Mouse (Mus musculus) liver (tissue): ENCODE results near the gene Uqcrc2.
A peak's percentile ranks its signal among the peaks of the same experiment; 100 is the strongest.

Experiments
- DNase-seq: peaks from one replicate; pipeline ENCODE4 v3.0.0-alpha.2; 2020; ENCODE audit warnings: mixed read lengths

The Uqcrc2 gene

GRCm38 (mm10) chr7:120634711-120635361, at the start of gene Uqcrc2:
TSS of gene Uqcrc2 (plus strand) at chr7:120635176.
- peak; percentile 94 for DNase-seq

- DNase-seq = no peak
Observed at GRCm38 (mm10) chr7:120597203-120597743, 37.7 kb upstream of the Uqcrc2 start.

- peak; percentile 6 for DNase-seq
Observed at GRCm38 (mm10) chr7:120597744-120598243, 37.2 kb upstream of the Uqcrc2 start.

DNA sequence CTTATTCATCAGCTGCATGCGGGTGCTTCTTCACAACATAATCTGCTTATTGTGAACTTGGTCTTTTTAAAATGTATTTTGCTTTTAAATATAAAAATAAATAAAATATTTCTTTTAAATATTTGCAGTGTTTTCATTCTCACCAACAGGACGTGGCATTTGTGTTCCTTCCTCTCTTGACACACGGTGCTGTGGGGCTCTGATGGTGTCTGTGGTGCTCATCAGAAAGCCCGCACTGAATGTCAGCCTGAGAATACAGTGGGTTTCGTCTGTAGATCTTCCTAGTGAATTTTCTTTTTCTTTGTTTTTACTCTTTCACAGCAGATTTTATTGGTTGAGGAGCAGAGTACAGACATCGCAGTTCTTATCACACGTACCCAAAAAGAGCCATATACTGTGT, 36.6 kb upstream of the Uqcrc2 start:
- no peak for DNase-seq

- DNase-seq = no peak
Observed at GRCm38 (mm10) chr7:120620075-120620771, 14.8 kb upstream of the Uqcrc2 start.

- DNase-seq = no peak
Observed at GRCm38 (mm10) chr7:120620841-120621240, 14.1 kb upstream of the Uqcrc2 start.

- no peak for DNase-seq
Observed at GRCm38 (mm10) chr7:120632518-120632917, 2.5 kb upstream of the Uqcrc2 start.

- peak; percentile 8 for DNase-seq
Observed at GRCm38 (mm10) chr7:120634301-120634700, 675 bp upstream of the Uqcrc2 start.

GRCm38 (mm10) chr7:120635362-120635781, 396 bp downstream of the Uqcrc2 start:
- DNase-seq = no peak

DNA sequence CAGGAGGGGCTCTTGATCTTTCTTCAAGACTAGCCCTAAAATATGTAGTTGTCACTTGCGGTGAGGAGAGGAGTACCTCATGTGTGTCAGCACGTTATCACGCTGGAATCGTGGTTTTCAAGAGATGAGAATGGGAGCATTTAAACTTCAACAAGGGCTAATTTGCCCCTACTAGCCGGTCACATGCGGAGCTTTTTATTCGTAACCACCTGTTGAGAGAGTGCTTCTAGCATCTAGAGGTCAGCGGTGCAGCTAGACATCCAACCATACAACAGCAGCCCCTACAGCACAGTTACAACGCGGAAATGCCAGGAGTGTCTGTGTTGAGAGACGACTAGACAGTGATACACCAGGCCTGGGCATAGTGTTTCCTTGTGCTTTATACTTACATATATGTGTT, 845 bp downstream of the Uqcrc2 start:
- DNase-seq = peak; percentile 15

- DNase-seq = no peak
Observed at GRCm38 (mm10) chr7:120643217-120643616, 8.2 kb downstream of the Uqcrc2 start.

DNA sequence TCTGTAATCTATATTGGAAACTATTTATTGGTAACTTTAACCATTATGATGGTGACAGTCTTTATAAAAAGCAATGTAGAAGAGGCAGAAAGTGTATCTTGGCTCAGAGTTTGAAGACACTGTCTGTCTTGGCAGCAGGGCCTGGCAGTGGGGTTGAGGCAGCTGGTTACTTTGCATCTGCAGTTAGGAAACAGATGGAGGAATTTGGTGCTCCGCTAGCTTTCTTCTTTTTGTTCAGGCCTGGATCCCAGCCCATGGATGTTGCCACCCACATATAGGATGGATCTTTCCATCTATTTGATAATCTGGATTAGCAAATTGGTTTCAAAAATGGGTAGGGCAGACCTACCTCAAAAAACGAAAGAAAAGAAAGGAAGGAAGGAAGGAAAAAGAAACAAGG, 12.9 kb downstream of the Uqcrc2 start:
- no peak for DNase-seq

- DNase-seq = peak; percentile 12
Observed at GRCm38 (mm10) chr7:120662079-120662478, 27.1 kb downstream of the Uqcrc2 start.

GRCm38 (mm10) chr7:120670153-120670875, 35.3 kb downstream of the Uqcrc2 start, which contains the start of gene Pdzd9:
TSS of gene Pdzd9 (minus strand) at chr7:120670343.
- peak; percentile 75 for DNase-seq

DNA sequence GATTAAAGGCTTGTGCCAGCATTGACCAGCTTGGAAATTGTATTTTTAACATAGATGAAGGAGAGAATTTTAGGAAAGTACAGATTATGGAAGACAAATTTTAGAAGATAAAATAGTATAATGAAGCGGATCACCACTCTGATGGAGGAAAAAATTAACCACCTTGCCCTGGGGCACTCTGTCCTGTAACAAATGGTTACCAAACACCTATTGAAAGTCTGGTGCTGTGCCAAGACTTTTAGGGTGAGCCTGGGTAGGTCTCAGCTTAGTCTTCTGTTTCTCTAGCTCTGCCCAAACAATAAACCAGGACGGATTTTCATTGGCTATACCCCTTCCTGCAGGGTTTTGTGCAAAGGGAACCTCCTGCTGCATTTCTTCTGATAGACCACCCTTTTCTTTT, 36.3 kb downstream of the Uqcrc2 start:
- no peak for DNase-seq

GRCm38 (mm10) chr7:120677001-120677643, 42.1 kb downstream of the Uqcrc2 start, which contains the start of gene Mosmo:
TSS of gene Mosmo (plus strand) at chr7:120677618.
- peak; percentile 84 for DNase-seq

DNA sequence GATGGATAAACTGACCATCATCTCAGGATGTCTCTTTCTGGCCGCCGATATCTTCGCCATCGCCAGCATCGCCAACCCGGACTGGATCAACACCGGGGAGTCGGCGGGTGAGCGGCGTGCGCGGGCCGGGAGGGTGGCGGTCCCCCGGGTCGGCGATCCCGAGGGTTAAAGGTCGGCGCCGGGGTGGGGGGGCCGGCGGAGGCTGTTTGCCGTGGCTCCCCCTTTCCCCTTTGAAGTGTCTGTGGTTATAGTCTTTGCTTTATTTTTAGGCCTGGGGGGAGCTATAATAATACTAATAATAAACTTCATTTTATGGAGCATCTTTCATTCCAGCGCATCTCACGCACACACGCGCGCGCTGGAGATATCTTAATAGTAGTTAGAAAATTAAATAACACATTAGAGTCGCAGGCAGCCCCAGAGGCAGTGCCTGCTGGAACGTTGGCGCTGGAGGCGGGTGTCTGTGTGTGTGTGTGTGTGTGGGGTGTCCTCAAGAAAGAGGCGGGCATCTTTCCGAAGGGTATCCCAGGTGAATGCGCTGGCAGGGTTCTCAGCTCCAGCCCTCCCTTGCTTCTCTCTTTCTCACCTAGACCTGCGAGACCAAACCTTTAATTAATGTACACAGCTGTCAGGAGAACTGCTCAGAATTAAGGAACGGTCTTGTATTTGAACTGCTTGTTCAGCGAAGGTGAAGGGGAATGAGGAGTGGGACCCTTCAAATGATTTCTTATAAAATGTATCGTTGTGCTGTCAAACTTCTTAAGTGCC, 43.0 kb downstream of the Uqcrc2 start:
- peak; percentile 62 for DNase-seq

GRCm38 (mm10) chr7:120679023-120679422, 44.0 kb downstream of the Uqcrc2 start:
- DNase-seq = no peak

DNA sequence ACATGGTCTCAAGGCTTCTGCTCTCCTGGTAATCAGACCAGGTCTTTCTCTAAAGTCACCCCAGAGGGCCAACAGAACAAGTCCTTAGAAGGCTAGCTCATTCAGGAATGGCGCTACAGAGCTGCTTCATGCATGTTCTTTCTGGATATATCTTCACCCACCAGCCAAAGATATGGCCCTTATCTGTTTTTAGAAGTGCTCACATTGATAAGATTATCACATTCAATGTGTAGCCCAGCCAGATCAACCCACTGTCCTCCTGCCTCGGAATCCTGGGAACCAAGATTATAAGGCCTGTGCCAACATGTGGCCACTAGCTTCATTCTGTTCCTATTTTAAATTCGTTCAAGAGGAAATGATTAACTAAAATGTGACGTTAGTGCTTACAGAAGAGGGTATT, 47.0 kb downstream of the Uqcrc2 start:
- no peak for DNase-seq

- DNase-seq = no peak
Observed at GRCm38 (mm10) chr7:120684731-120685161, 49.8 kb downstream of the Uqcrc2 start.

DNA sequence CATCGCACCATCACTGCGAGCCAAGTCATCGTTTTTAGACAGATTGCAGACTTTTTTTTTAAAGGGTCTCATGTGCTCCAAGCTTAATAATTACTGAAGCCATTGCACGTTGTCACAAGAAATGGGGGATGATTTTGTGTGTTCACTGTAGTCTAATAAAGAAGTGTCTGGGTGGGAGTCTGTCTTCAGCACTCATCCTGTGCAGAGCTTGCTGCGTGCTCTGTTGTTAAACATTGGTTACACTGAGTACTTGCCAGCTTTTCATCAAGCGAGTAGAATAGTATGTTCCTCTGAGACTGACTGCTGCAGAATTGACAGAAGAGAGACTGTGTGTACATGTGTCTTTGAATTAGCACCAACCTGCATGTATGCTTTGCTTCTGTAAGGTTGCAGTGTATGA, 50.3 kb downstream of the Uqcrc2 start:
- no peak for DNase-seq

DNA sequence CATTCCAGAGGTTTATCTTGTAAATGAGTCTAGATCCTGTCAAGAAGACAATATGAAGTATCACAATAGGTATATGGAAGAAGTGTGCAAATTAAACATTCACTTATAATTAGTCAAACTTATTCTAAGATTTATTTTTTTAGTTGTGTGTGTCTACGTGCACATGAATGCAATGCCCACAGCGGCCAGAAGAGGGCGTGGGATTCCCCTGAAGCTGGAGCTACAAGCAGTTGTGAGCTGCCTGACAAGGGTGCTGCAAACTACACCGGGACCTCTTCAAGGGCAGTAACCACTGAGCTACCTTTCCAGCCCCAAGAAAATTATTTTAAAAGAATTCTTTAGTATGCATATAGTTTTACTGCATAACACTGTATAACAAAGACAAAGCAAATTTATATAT, 55.7 kb downstream of the Uqcrc2 start:
- DNase-seq = peak; percentile 48
